Mouse (Mus musculus): ENCODE measurements at regions not wholly inside any gene's neighbourhood (a gene's known extent, or its start where the extent isn't known, plus 50 kb on each side); places are given as distances from the start of the nearest gene placed in this dataset.

DNA sequence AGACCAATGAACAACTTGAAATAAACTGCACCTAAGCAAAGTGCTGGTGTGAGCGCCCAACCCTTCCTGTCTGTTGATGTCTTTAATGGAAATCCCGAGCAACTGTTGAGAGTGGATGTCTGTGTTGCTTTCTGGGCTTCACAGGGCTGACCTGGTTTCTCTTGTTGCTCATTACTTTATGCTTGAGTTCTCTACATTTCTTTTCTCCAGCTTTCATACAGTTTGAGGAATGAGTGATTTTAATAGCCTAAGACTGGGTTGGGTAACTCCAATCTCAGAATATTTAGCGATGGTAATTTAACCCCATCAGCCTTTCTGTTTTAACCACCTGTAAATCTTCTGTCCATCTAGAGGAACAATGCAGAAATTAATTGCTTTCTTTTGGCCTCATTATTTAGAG lies 890.2 kb upstream of the Sel1l start:
- Histone ChIP-seq H3K27me3 (ENCODE audit: control insufficient read depth, insufficient read depth, low read length) (no peaks in the 10 kb centered on the region), H3K4me1 (ENCODE audit: control insufficient read depth, insufficient read depth, low read length) (no peaks in the 10 kb centered on the region), H3K36me3 (ENCODE audit: control insufficient read depth, insufficient read depth, low read length) (no peaks in the 10 kb centered on the region), H3K9me3 (ENCODE audit: control insufficient read depth, low read length) (no peaks in the 10 kb centered on the region), H3K4me3 (ENCODE audit: low read depth, low read length) (no peak overlapping the region), H3K4me2 (ENCODE audit: low read depth, severe bottlenecking) (no peak overlapping the region), H3K27ac (replicated peaks; ENCODE audit: low read depth, low read length) (no peak overlapping the region), H3K9ac (ENCODE audit: low read length) (no peak overlapping the region)
- 85% methylated on average over 3 of the region's 3 CpGs for WGBS
- ATAC-seq (ENCODE audit: insufficient number of reproducible peaks, low FRiP score, low TSS enrichment, low read depth) (no peak), DNase-seq (ENCODE audit: low spot score) (no peak)

DNA sequence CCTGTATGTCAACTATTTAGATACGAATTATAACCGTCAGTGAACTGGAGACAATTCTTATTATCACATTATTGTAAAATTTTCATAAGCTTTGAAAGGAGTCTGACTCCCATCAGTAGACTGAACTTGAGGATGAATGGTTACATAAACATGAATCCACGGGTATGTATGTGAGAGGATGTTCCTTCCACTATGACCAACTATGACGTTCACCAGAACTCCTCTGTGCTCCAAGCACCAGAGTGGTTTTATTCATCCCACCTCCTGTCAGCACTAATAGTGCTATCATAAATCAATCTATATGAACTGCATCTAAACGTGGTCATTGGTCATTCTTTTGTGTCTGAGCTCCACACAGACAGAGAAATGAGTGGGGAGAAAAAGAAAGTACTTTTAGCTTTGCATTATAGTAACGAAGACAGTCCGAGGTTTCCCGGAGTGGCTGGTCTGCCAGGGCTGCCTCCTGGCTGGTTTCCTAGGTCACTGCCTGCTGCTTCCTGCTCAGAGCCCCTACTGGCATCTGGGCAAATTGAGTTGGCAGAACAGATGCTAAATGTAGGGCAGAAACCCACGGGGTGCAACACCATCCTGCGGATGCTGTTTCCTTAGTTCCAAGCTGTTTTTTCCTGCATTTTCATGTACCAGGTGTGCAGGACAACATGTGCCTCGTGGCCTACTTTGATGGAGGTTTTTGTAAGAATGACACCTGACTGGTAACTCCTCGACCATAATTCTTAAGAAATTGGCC lies 888.8 kb upstream of the Sel1l start:
- Histone ChIP-seq H3K4me1 (ENCODE audit: control insufficient read depth, insufficient read depth, low read length) (no peaks in the 10 kb centered on the region), H3K36me3 (ENCODE audit: control insufficient read depth, insufficient read depth, low read length) (no peaks in the 10 kb centered on the region), H3K9ac (ENCODE audit: low read length) (no peak overlapping the region), H3K4me3 (ENCODE audit: low read depth, low read length) (no peak overlapping the region), H3K27ac (replicated peaks; ENCODE audit: low read depth, low read length) (no peak overlapping the region), H3K9me3 (ENCODE audit: control insufficient read depth, low read length) (no peaks in the 10 kb centered on the region), H3K4me2 (ENCODE audit: low read depth, severe bottlenecking) (no peak overlapping the region), H3K27me3 (ENCODE audit: control insufficient read depth, insufficient read depth, low read length) (no peaks in the 10 kb centered on the region)
- DNase-seq (ENCODE audit: low spot score) (no peak), ATAC-seq (ENCODE audit: insufficient number of reproducible peaks, low FRiP score, low TSS enrichment, low read depth) (no peak)
- WGBS, result 67% methylated on average over 12 of the region's 12 CpGs

DNA sequence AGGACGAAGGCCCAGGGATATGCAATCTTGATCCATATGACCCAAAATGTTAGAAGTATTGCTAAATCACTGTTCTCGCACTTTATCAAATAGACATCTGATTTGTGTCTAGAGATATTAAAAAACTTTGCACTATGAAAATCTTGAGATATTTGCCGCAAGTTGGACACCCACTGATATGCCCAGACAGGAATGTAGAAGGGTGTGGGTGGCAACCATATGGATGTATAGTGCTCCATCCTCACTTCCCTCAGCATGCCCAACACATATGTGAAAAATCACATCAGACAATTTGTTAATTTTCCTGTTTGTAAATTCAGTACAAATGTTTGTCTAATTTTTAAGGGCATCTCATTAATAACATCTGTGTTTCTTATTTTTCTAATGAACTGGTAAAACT lies 874.1 kb upstream of the Sel1l start:
- Histone ChIP-seq H3K4me1 (ENCODE audit: control insufficient read depth, insufficient read depth, low read length) (no peaks in the 10 kb centered on the region), H3K27me3 (ENCODE audit: control insufficient read depth, insufficient read depth, low read length) (no peaks in the 10 kb centered on the region), H3K36me3 (ENCODE audit: control insufficient read depth, insufficient read depth, low read length) (no peaks in the 10 kb centered on the region), H3K4me2 (ENCODE audit: low read depth, severe bottlenecking) (no peak overlapping the region), H3K9ac (ENCODE audit: low read length) (no peak overlapping the region), H3K4me3 (ENCODE audit: low read depth, low read length) (no peak overlapping the region), H3K27ac (replicated peaks; ENCODE audit: low read depth, low read length) (no peak overlapping the region), H3K9me3 (ENCODE audit: control insufficient read depth, low read length) (no peaks in the 10 kb centered on the region)
- WGBS, result 82% methylated on average over 3 of the region's 3 CpGs
- ATAC-seq (ENCODE audit: insufficient number of reproducible peaks, low FRiP score, low TSS enrichment, low read depth) (no peak), DNase-seq (ENCODE audit: low spot score) (no peak)

DNA sequence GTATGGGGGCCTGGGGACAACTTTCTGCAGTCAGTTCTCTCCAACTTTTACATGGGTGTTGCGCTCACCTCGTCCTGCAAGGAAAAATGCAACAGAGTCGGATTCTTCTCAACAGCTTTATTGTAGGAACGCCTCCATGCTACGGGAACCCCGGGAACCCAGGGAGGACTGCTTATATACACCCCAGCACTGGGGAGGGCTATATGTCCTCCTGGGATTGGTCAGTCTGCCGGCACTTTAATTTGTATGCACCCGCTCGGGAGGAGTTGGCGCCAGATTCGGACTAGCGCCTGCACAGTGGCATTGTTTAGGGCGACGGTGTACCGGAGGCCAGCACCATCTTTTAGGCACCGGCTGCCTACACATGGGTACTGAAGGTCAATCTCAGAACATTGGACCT lies 864.5 kb upstream of the Sel1l start:
- Histone ChIP-seq H3K36me3 (ENCODE audit: control insufficient read depth, insufficient read depth, low read length) (no peaks in the 10 kb centered on the region), H3K4me1 (ENCODE audit: control insufficient read depth, insufficient read depth, low read length) (no peaks in the 10 kb centered on the region), H3K4me2 (ENCODE audit: low read depth, severe bottlenecking) (no peak overlapping the region), H3K27ac (replicated peaks; ENCODE audit: low read depth, low read length) (no peak overlapping the region), H3K9me3 (ENCODE audit: control insufficient read depth, low read length) (no peaks in the 10 kb centered on the region), H3K9ac (ENCODE audit: low read length) (no peak overlapping the region), H3K4me3 (ENCODE audit: low read depth, low read length) (no peak overlapping the region), H3K27me3 (ENCODE audit: control insufficient read depth, insufficient read depth, low read length) (no peaks in the 10 kb centered on the region)
- no peak for DNase-seq (ENCODE audit: low spot score)
- no peak for ATAC-seq (ENCODE audit: insufficient number of reproducible peaks, low FRiP score, low TSS enrichment, low read depth)
- 95% methylated on average over 16 of the region's 16 CpGs for WGBS

DNA sequence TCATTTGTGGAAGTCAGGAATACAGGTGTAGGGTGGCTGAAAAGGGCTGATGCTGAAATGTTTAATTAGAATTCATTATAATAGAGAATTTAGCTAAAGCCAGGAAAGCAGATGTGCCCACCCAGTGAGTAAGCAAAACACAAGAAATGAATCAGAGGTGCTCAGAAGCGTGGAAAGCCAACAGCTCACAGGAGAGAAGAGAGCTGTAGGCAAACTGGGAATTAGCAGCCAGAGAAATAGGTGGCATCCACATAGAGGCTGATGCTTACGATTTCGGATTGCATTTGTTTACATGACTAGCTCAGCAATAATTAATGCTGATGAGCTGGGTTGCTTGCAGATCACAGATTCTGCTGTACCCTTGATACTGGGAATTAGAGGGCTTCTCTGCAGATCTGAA lies 859.5 kb upstream of the Sel1l start:
- no peak for DNase-seq (ENCODE audit: low spot score)
- H3K4me1 ChIP-seq (ENCODE audit: control insufficient read depth, insufficient read depth, low read length), result no peaks in the 10 kb centered on the region
- H3K27me3 ChIP-seq (ENCODE audit: control insufficient read depth, insufficient read depth, low read length), result no peaks in the 10 kb centered on the region
- 54% methylated on average over 3 of the region's 3 CpGs for WGBS
- H3K9me3 ChIP-seq (ENCODE audit: control insufficient read depth, low read length), result no peaks in the 10 kb centered on the region
- H3K27ac ChIP-seq (replicated peaks; ENCODE audit: low read depth, low read length), result no peak overlapping the region
- no peak overlapping the region for H3K9ac ChIP-seq (ENCODE audit: low read length)
- no peak overlapping the region for H3K4me3 ChIP-seq (ENCODE audit: low read depth, low read length)
- ATAC-seq (ENCODE audit: insufficient number of reproducible peaks, low FRiP score, low TSS enrichment, low read depth), result no peak
- no peaks in the 10 kb centered on the region for H3K36me3 ChIP-seq (ENCODE audit: control insufficient read depth, insufficient read depth, low read length)
- no peak overlapping the region for H3K4me2 ChIP-seq (ENCODE audit: low read depth, severe bottlenecking)

GRCm38 (mm10) chr12:92703731-92704130 lies 854.8 kb upstream of the Sel1l start:
- Histone ChIP-seq H3K4me3 (ENCODE audit: low read depth, low read length) (no peak overlapping the region), H3K36me3 (ENCODE audit: control insufficient read depth, insufficient read depth, low read length) (no peaks in the 10 kb centered on the region), H3K27ac (replicated peaks; ENCODE audit: low read depth, low read length) (no peak overlapping the region), H3K9ac (ENCODE audit: low read length) (no peak overlapping the region), H3K9me3 (ENCODE audit: control insufficient read depth, low read length) (no peaks in the 10 kb centered on the region), H3K4me1 (ENCODE audit: control insufficient read depth, insufficient read depth, low read length) (no peaks in the 10 kb centered on the region), H3K4me2 (ENCODE audit: low read depth, severe bottlenecking) (no peak overlapping the region), H3K27me3 (ENCODE audit: control insufficient read depth, insufficient read depth, low read length) (no peaks in the 10 kb centered on the region)
- ATAC-seq (ENCODE audit: insufficient number of reproducible peaks, low FRiP score, low TSS enrichment, low read depth) (no peak), DNase-seq (ENCODE audit: low spot score) (no peak)

GRCm38 (mm10) chr12:92692956-92693355 lies 844.0 kb upstream of the Sel1l start:
- H3K27ac ChIP-seq (replicated peaks; ENCODE audit: low read depth, low read length), result no peak overlapping the region
- no peak for DNase-seq (ENCODE audit: low spot score)
- H3K4me1 ChIP-seq (ENCODE audit: control insufficient read depth, insufficient read depth, low read length), result no peaks in the 10 kb centered on the region
- no peaks in the 10 kb centered on the region for H3K9me3 ChIP-seq (ENCODE audit: control insufficient read depth, low read length)
- no peaks in the 10 kb centered on the region for H3K36me3 ChIP-seq (ENCODE audit: control insufficient read depth, insufficient read depth, low read length)
- 76% methylated on average over 1 of the region's 1 CpGs for WGBS
- H3K4me3 ChIP-seq (ENCODE audit: low read depth, low read length), result no peak overlapping the region
- H3K27me3 ChIP-seq (ENCODE audit: control insufficient read depth, insufficient read depth, low read length), result no peaks in the 10 kb centered on the region
- no peak for ATAC-seq (ENCODE audit: insufficient number of reproducible peaks, low FRiP score, low TSS enrichment, low read depth)
- H3K9ac ChIP-seq (ENCODE audit: low read length), result no peak overlapping the region
- H3K4me2 ChIP-seq (ENCODE audit: low read depth, severe bottlenecking), result no peak overlapping the region

DNA sequence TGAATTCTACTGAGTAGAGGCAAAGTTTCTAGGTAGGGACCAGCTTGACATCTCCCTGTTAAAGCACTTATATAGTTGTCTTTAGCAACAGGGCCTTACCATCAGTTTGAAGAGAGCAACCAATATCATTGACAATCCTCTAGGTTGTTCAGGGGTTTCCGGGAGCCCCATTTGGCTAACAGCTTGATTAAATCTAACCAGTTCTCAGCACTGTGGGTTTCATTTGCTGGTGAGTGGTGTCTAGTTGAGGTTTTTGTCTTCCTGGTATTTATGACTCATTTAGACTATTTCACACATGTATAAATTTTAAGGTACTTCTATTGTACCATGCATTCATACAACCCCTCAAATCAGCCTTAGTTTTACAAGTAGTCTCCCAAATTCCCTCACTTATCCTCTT lies 823.4 kb upstream of the Sel1l start:
- Histone ChIP-seq H3K36me3 (ENCODE audit: control insufficient read depth, insufficient read depth, low read length) (no peaks in the 10 kb centered on the region), H3K4me2 (ENCODE audit: low read depth, severe bottlenecking) (no peak overlapping the region), H3K27me3 (ENCODE audit: control insufficient read depth, insufficient read depth, low read length) (no peaks in the 10 kb centered on the region), H3K9ac (ENCODE audit: low read length) (no peak overlapping the region), H3K4me3 (ENCODE audit: low read depth, low read length) (no peak overlapping the region), H3K27ac (replicated peaks; ENCODE audit: low read depth, low read length) (no peak overlapping the region), H3K9me3 (ENCODE audit: control insufficient read depth, low read length) (no peaks in the 10 kb centered on the region), H3K4me1 (ENCODE audit: control insufficient read depth, insufficient read depth, low read length) (no peaks in the 10 kb centered on the region)
- WGBS, result 86% methylated on average over 1 of the region's 1 CpGs
- DNase-seq (ENCODE audit: low spot score), result no peak
- ATAC-seq (ENCODE audit: insufficient number of reproducible peaks, low FRiP score, low TSS enrichment, low read depth), result no peak

DNA sequence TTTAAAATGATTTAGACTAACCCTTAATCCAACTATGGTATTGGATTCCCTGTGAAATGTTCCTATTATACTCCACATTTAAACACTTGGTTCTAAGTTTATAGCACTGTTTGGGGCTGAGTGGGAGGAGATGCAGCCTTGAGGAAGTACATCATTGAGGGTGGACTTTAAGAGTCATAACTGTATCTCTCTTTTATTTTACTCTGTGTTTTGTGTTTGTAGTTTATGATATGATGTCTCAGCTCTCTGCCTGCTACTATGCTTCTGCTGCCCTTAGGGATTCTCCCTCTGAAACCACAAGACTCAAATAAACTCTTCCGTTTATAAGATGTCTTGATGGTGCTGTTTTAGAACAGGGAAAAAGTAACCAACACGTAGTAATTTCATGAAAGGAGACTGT lies 797.7 kb upstream of the Sel1l start:
- 81% methylated on average over 2 of the region's 2 CpGs for WGBS
- H3K9ac ChIP-seq (ENCODE audit: low read length), result no peak overlapping the region
- H3K9me3 ChIP-seq (ENCODE audit: control insufficient read depth, low read length), result no peaks in the 10 kb centered on the region
- no peak overlapping the region for H3K4me3 ChIP-seq (ENCODE audit: low read depth, low read length)
- H3K4me1 ChIP-seq (ENCODE audit: control insufficient read depth, insufficient read depth, low read length), result no peaks in the 10 kb centered on the region
- H3K4me2 ChIP-seq (ENCODE audit: low read depth, severe bottlenecking), result no peak overlapping the region
- ATAC-seq (ENCODE audit: insufficient number of reproducible peaks, low FRiP score, low TSS enrichment, low read depth) (no peak), DNase-seq (ENCODE audit: low spot score) (no peak)
- H3K27me3 ChIP-seq (ENCODE audit: control insufficient read depth, insufficient read depth, low read length), result no peaks in the 10 kb centered on the region
- no peaks in the 10 kb centered on the region for H3K36me3 ChIP-seq (ENCODE audit: control insufficient read depth, insufficient read depth, low read length)
- no peak overlapping the region for H3K27ac ChIP-seq (replicated peaks; ENCODE audit: low read depth, low read length)

All from limb, embryonic 11.5 days (tissue).